Mouse (Mus musculus): ENCODE measurements around the gene Gm45062.

- TF ChIP-seq CTCF (IDR thresholded peaks at IDR 0.05; ENCODE audit: borderline replicate concordance, control insufficient read depth, extremely low read depth, insufficient read depth, low read length, poor library complexity) (no peak), POLR2A (IDR thresholded peaks at IDR 0.05; ENCODE audit: control insufficient read depth, extremely low read depth, insufficient read depth, low read length, poor library complexity) (no peak)
These were observed 57.0 kb downstream of the Gm45062 start for GRCm38 (mm10) chr6:8316201-8316600.

Data from thymus, adult 2 months (tissue).